Mouse (Mus musculus) heart, postnatal 4 days (tissue): ENCODE data around the gene Akr1a1. TPM values are rescaled to one million over a fixed set of nuclear protein-coding genes. Genes with fewer than 3 reads are reported as not detected.

Experiments used
- total RNA-seq, 2 experiments: library from RNA; stranded (reverse); gene quantifications; 2 replicates each; pipeline ENCODE4 v1.2.3; 2021

The Akr1a1 gene
- total RNA-seq, 2 experiments from 2014 or later, result 438 to 466 TPM

Other genes starting within 250 kb of the Akr1a1 start
- gene Mast2, start 187.5 kb downstream of the Akr1a1 start, total RNA-seq, result 10 to 100 TPM; 98.2 to 98.4 TPM
- gene Ipp, start 144.1 kb downstream of the Akr1a1 start, total RNA-seq, result 10 to 100 TPM; 17.3 to 18.0 TPM
- gene Tmem69, start 95.7 kb downstream of the Akr1a1 start, total RNA-seq, result 10 to 100 TPM; 18.6 to 20.0 TPM
- 10 to 100 TPM; 55.7 to 66.5 TPM for gene Gpbp1l1, start 94.0 kb downstream of the Akr1a1 start, total RNA-seq
- gene Ccdc17, start 55.0 kb downstream of the Akr1a1 start, total RNA-seq, result 1 to 10 TPM; 1.5 to 4.1 TPM
- 10 to 100 TPM; 89.1 to 92.2 TPM for gene Nasp, start 23.7 kb downstream of the Akr1a1 start, total RNA-seq
- 100 to 1,000 TPM; 393 to 438 TPM for gene Prdx1, start 33.9 kb upstream of the Akr1a1 start, total RNA-seq
- 10 to 100 TPM; 26.5 to 32.4 TPM for gene Mmachc, start 56.7 kb upstream of the Akr1a1 start, total RNA-seq
- 10 to 100 TPM; 10.2 to 10.5 TPM for gene Ccdc163, start 56.8 kb upstream of the Akr1a1 start, total RNA-seq
- gene Tesk2, start 69.3 kb upstream of the Akr1a1 start, total RNA-seq, result 1 to 10 TPM; 1.9 to 2.1 TPM
- 10 to 100 TPM; 13.3 to 15.4 TPM for gene Toe1, start 156.0 kb upstream of the Akr1a1 start, total RNA-seq
- gene Mutyh, start 156.0 kb upstream of the Akr1a1 start, total RNA-seq, result 1 to 10 TPM; 4.0 to 4.2 TPM
- gene Hpdl, start 170.0 kb upstream of the Akr1a1 start, total RNA-seq, result 1 to 10 TPM; 1.3 to 2.2 TPM
- 1 to 10 TPM; 2.1 to 2.4 TPM for gene Zswim5, start 225.7 kb upstream of the Akr1a1 start, total RNA-seq